Mouse (Mus musculus) lung, adult 2 months (tissue): Measurements from ENCODE around the gene Fam184b.

Source experiments
- CTCF ChIP-seq: fragments of 200-500 bp; IDR thresholded peaks from 2 replicates; pipeline ENCODE4 v1.5.1; 2011; ENCODE audit warnings: mild to moderate bottlenecking, low read length, control low read depth; ENCODE audit not compliant: insufficient read depth
- POLR2A ChIP-seq: fragments of 200-500 bp; IDR thresholded peaks from 2 replicates; pipeline ENCODE4 v1.6.1; 2011; ENCODE audit warnings: low read depth, mild to moderate bottlenecking, control low read depth, low read length, borderline replicate concordance; ENCODE audit errors: extremely low read depth

GRCm38 (mm10) chr5:45627771-45628170 lies 11.6 kb downstream of the Fam184b start:
- TF ChIP-seq POLR2A (no peak), CTCF (no peak)
